Mouse (Mus musculus): ENCODE measurements around the gene Vipr2. TPM values are rescaled to one million over a fixed set of nuclear protein-coding genes. Genes with fewer than 3 reads are reported as not detected.

Gene Vipr2
- polyA plus RNA-seq, 1 experiment, result not detected

GRCm38 (mm10) chr12:116119001-116119400, 41.5 kb downstream of the Vipr2 start:
- no peak for TF ChIP-seq CTCF (IDR thresholded peaks at IDR 0.05; ENCODE audit: low read depth, low read length)
- TF ChIP-seq POLR2A (IDR thresholded peaks at IDR 0.05; ENCODE audit: borderline replicate concordance, low read depth, low read length), result no peak
- no peak overlapping the region for H3K4me3 ChIP-seq (ENCODE audit: insufficient read depth, low read length)
- no peak overlapping the region for H3K27ac ChIP-seq (ENCODE audit: insufficient read depth, low read depth, low read length)

GRCm38 (mm10) chr12:116123786-116124185, 46.3 kb downstream of the Vipr2 start:
- Histone ChIP-seq H3K4me3 (ENCODE audit: insufficient read depth, low read length) (no peak overlapping the region), H3K27ac (ENCODE audit: insufficient read depth, low read depth, low read length) (no peak overlapping the region), H3K4me1 (ENCODE audit: control insufficient read depth, insufficient read depth, low read length) (no peaks in the 10 kb centered on the region)
- no peak for TF ChIP-seq CTCF (IDR thresholded peaks at IDR 0.05; ENCODE audit: low read depth, low read length)
- no peak for TF ChIP-seq POLR2A (IDR thresholded peaks at IDR 0.05; ENCODE audit: borderline replicate concordance, low read depth, low read length)

More at GRCm38 (mm10) chr12:116119001-116119400, 41.5 kb downstream of the Vipr2 start:
- H3K4me1 ChIP-seq (ENCODE audit: control insufficient read depth, insufficient read depth, low read length), result no peaks in the 10 kb centered on the region

GRCm38 (mm10) chr12:116130936-116131335, 53.4 kb downstream of the Vipr2 start:
- Histone ChIP-seq H3K4me1 (ENCODE audit: control insufficient read depth, insufficient read depth, low read length) (peaks cover 3% of the 10 kb centered on the region; the same call in 1 of the 2 replicates), H3K4me3 (ENCODE audit: insufficient read depth, low read length) (no peak overlapping the region), H3K27ac (ENCODE audit: insufficient read depth, low read depth, low read length) (no peak overlapping the region)
- no peak for TF ChIP-seq CTCF (IDR thresholded peaks at IDR 0.05; ENCODE audit: low read depth, low read length)

- no peak overlapping the region for H3K4me3 ChIP-seq (ENCODE audit: insufficient read depth, low read length)
- TF ChIP-seq CTCF (IDR thresholded peaks at IDR 0.05; ENCODE audit: low read depth, low read length) (no peak), POLR2A (IDR thresholded peaks at IDR 0.05; ENCODE audit: borderline replicate concordance, low read depth, low read length) (no peak)
- no peak overlapping the region for H3K27ac ChIP-seq (ENCODE audit: insufficient read depth, low read depth, low read length)
- peaks cover 5% of the 10 kb centered on the region for H3K4me1 ChIP-seq (ENCODE audit: control insufficient read depth, insufficient read depth, low read length)
These were observed 55.4 kb downstream of the Vipr2 start for GRCm38 (mm10) chr12:116132909-116133308.

GRCm38 (mm10) chr12:116135906-116136305, 58.4 kb downstream of the Vipr2 start:
- TF ChIP-seq CTCF (IDR thresholded peaks at IDR 0.05; ENCODE audit: low read depth, low read length), result no peak
- no peak for TF ChIP-seq POLR2A (IDR thresholded peaks at IDR 0.05; ENCODE audit: borderline replicate concordance, low read depth, low read length)
- Histone ChIP-seq H3K27ac (ENCODE audit: insufficient read depth, low read depth, low read length) (no peak overlapping the region), H3K4me1 (ENCODE audit: control insufficient read depth, insufficient read depth, low read length) (peaks cover 33% of the 10 kb centered on the region), H3K4me3 (ENCODE audit: insufficient read depth, low read length) (no peak overlapping the region)

- H3K4me1 ChIP-seq (ENCODE audit: control insufficient read depth, insufficient read depth, low read length), result peaks cover 51% of the 10 kb centered on the region
- no peak overlapping the region for H3K4me3 ChIP-seq (ENCODE audit: insufficient read depth, low read length)
- TF ChIP-seq POLR2A (IDR thresholded peaks at IDR 0.05; ENCODE audit: borderline replicate concordance, low read depth, low read length), result no peak
- TF ChIP-seq CTCF (IDR thresholded peaks at IDR 0.05; ENCODE audit: low read depth, low read length), result peak; percentile 41; the same call in 1 of the 2 replicates
- H3K27ac ChIP-seq (ENCODE audit: insufficient read depth, low read depth, low read length), result no peak overlapping the region
These were observed 61.0 kb downstream of the Vipr2 start for GRCm38 (mm10) chr12:116138322-116139205.

- H3K4me1 ChIP-seq (ENCODE audit: control insufficient read depth, insufficient read depth, low read length), result peaks cover 62% of the 10 kb centered on the region
- TF ChIP-seq POLR2A (IDR thresholded peaks at IDR 0.05; ENCODE audit: borderline replicate concordance, low read depth, low read length), result no peak
- no peak for TF ChIP-seq CTCF (IDR thresholded peaks at IDR 0.05; ENCODE audit: low read depth, low read length)
- H3K27ac ChIP-seq (ENCODE audit: insufficient read depth, low read depth, low read length), result peak overlapping the region; percentile 88
- peak overlapping the region; percentile 26 for H3K4me3 ChIP-seq (ENCODE audit: insufficient read depth, low read length)
These were observed 63.1 kb downstream of the Vipr2 start for GRCm38 (mm10) chr12:116140605-116141004.

GRCm38 (mm10) chr12:116141816-116142215, 64.3 kb downstream of the Vipr2 start:
- TF ChIP-seq POLR2A (IDR thresholded peaks at IDR 0.05; ENCODE audit: borderline replicate concordance, low read depth, low read length) (no peak), CTCF (IDR thresholded peaks at IDR 0.05; ENCODE audit: low read depth, low read length) (no peak)
- Histone ChIP-seq H3K4me1 (ENCODE audit: control insufficient read depth, insufficient read depth, low read length) (peaks cover 67% of the 10 kb centered on the region), H3K4me3 (ENCODE audit: insufficient read depth, low read length) (no peak overlapping the region), H3K27ac (ENCODE audit: insufficient read depth, low read depth, low read length) (peak overlapping the region; percentile 88)

GRCm38 (mm10) chr12:116142464-116142863, 64.9 kb downstream of the Vipr2 start:
- Histone ChIP-seq H3K27ac (ENCODE audit: insufficient read depth, low read depth, low read length) (peak overlapping the region; percentile 88), H3K4me1 (ENCODE audit: control insufficient read depth, insufficient read depth, low read length) (peaks cover 67% of the 10 kb centered on the region), H3K4me3 (ENCODE audit: insufficient read depth, low read length) (no peak overlapping the region)
- TF ChIP-seq CTCF (IDR thresholded peaks at IDR 0.05; ENCODE audit: low read depth, low read length) (no peak), POLR2A (IDR thresholded peaks at IDR 0.05; ENCODE audit: borderline replicate concordance, low read depth, low read length) (no peak)

GRCm38 (mm10) chr12:116145246-116145645, 67.7 kb downstream of the Vipr2 start:
- Histone ChIP-seq H3K4me1 (ENCODE audit: control insufficient read depth, insufficient read depth, low read length) (peaks cover 44% of the 10 kb centered on the region), H3K4me3 (ENCODE audit: insufficient read depth, low read length) (no peak overlapping the region), H3K27ac (ENCODE audit: insufficient read depth, low read depth, low read length) (peak overlapping the region; percentile 13; the same call in 1 of the 2 replicates)
- TF ChIP-seq CTCF (IDR thresholded peaks at IDR 0.05; ENCODE audit: low read depth, low read length) (no peak), POLR2A (IDR thresholded peaks at IDR 0.05; ENCODE audit: borderline replicate concordance, low read depth, low read length) (no peak)
